Mouse (Mus musculus) stomach, embryonic 16.5 days (tissue): Measurements from ENCODE around the gene Nfxl1. TPM values are rescaled to one million over a fixed set of nuclear protein-coding genes. Genes with fewer than 3 reads are reported as not detected.

Source experiments
- ATAC-seq: fragments of 200-750 bp; cut with Nextera tagmentation; 2 replicates; pipeline ENCODE4 v1.8.0; 2017; ENCODE audit warnings: moderate number of reproducible peaks, moderate TSS enrichment; ENCODE audit not compliant: insufficient read depth, low FRiP score
- H3K27ac ChIP-seq: fragments of 300-500 bp; sonication (generic); 2 replicates; pipeline ENCODE4 v1.5.1; 2014; ENCODE audit warnings: low read length
- H3K27me3 ChIP-seq: fragments of 300-500 bp; sonication (generic); 2 replicates; pipeline ENCODE4 v1.6.1; 2014; ENCODE audit warnings: low read length, control low read depth, mixed read lengths; ENCODE audit not compliant: control insufficient read depth, insufficient read depth
- H3K36me3 ChIP-seq: fragments of 300-500 bp; sonication (generic); 2 replicates; pipeline ENCODE4 v1.6.1; 2014; ENCODE audit warnings: low read length; ENCODE audit not compliant: control insufficient read depth, insufficient read depth
- H3K4me1 ChIP-seq: fragments of 300-500 bp; sonication (generic); 2 replicates; pipeline ENCODE4 v1.6.1; 2014; ENCODE audit warnings: low read length, control low read depth, mixed read lengths; ENCODE audit not compliant: control insufficient read depth, insufficient read depth
- H3K4me2 ChIP-seq: fragments of 300-500 bp; sonication (generic); 2 replicates; pipeline ENCODE4 v1.6.1; 2014; ENCODE audit warnings: low read depth, low read length, mixed read lengths
- H3K4me3 ChIP-seq: fragments of 300-500 bp; sonication (generic); replicated peaks from 2 replicates; pipeline ENCODE4 v1.5.1; 2014; ENCODE audit warnings: mild to moderate bottlenecking, low read length
- H3K9ac ChIP-seq: fragments of 300-500 bp; sonication (generic); 2 replicates; pipeline ENCODE4 v1.6.1; 2014; ENCODE audit warnings: low read length
- H3K9me3 ChIP-seq: fragments of 300-500 bp; sonication (generic); replicated peaks from 2 replicates; pipeline ENCODE4 v1.6.1; 2016; ENCODE audit warnings: low read length, control low read depth; ENCODE audit not compliant: control insufficient read depth
- WGBS: fragments of 180-500 bp; shearing (Covaris S2); extraction: QIAGEN DNeasy Blood & Tissue Kit; methylation state at CpG from one replicate; pipeline ENCODE4 v1.1.7; 2014; 5-methylcytosine and 5-hydroxymethylcytosine counted together
- polyA plus RNA-seq: library from polyadenylated mRNA; unstranded; fragments of >200 nt; fragmentation: Nextera tagmentation; extraction: Ambion mirVana; gene quantifications from 2 replicates; pipeline ENCODE4 v1.2.1, GENCODE M21; 2015

Gene Nfxl1
- polyA plus RNA-seq, 1 experiment from 2014 or later: 14.6 TPM

DNA sequence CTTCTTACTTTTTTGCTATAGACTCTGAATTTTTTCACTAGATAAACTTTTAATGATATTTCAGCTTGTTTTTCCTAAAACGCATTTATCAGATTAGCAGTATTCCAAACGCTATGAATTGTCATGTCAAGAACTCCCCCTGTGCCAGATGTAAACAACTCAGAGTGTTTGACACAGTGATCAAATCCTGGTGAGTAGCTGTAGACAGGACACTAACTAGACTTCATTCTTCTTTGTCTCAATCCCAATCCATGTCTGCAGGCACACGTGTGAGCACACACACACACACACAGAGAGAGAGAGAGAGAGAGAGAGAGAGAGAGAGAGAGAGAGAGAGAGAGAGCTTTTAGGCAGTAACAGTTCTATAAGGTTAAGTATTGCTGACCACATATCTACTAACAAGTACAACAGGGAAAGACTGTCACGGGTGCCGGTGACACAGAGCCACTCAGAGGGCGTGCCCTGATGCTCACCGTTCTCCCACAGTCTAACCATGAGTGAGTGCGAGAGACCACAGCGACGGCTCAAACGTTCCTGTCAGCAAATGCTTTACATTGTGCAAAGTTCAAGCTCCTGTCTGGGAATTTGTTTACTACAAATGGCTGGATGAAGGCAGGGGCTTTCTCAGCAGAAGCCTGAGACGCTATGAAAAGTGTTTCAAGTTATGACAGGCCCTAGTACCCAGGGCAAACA, 87.0 kb downstream of the Nfxl1 start:
- 19% methylated on average over 12 of the region's 12 CpGs for WGBS
- Histone ChIP-seq H3K4me2 (no peak overlapping the region), H3K9me3 (no peaks in the 10 kb centered on the region), H3K27ac (no peak overlapping the region), H3K36me3 (no peaks in the 10 kb centered on the region), H3K4me1 (no peaks in the 10 kb centered on the region), H3K4me3 (no peak overlapping the region), H3K27me3 (no peaks in the 10 kb centered on the region), H3K9ac (no peak overlapping the region)
- ATAC-seq: no peak

DNA sequence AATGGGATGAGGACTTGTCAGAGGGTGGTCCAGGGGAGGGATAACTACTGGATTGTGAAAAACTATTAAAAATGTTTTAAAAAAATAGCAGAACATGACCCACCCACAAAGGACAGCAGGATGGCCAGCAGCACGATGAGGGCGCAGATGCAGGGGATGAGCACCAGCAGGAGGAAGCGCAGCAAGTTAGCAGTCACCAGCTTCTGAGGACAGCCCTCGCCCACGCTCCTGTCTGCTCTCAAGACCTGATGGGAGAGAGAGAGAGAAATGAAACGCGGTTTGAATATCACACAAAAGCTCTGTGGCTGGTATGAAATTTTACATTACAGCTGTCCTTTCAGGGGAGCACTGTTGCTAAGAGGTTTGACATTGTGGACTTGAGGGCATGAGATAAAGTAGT, 87.7 kb downstream of the Nfxl1 start:
- no peak for ATAC-seq
- Histone ChIP-seq H3K4me2 (no peak overlapping the region), H3K4me1 (no peaks in the 10 kb centered on the region), H3K27me3 (no peaks in the 10 kb centered on the region), H3K9me3 (no peaks in the 10 kb centered on the region), H3K4me3 (no peak overlapping the region), H3K9ac (no peak overlapping the region), H3K36me3 (no peaks in the 10 kb centered on the region), H3K27ac (no peak overlapping the region)
- WGBS: 59% methylated on average over 7 of the region's 7 CpGs

DNA sequence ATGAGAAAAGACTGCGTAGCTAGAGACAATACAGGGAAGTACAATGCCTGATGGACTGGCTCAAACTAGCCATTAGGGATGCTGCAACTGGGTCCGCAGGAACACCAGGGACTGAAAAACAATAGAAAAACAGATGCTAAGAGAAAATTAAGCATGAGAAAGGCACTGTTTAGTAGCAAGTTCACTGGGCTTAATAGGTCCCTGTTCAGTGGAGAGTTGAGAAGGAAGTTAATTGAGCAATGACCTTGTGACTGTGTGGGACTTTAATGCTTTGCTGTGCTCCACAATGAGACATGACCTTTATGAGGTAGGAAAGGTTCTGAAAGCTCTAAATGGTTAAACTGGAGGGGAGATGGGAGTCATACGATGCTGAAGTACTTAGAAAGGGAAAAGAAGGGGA, 94.6 kb downstream of the Nfxl1 start:
- no peak overlapping the region for H3K27ac ChIP-seq
- no peaks in the 10 kb centered on the region for H3K36me3 ChIP-seq
- H3K4me1 ChIP-seq: no peaks in the 10 kb centered on the region
- H3K9ac ChIP-seq: no peak overlapping the region
- no peak overlapping the region for H3K4me3 ChIP-seq
- no peak overlapping the region for H3K4me2 ChIP-seq
- no peaks in the 10 kb centered on the region for H3K9me3 ChIP-seq
- H3K27me3 ChIP-seq: no peaks in the 10 kb centered on the region
- no peak for ATAC-seq
- WGBS: 64% methylated on average over 3 of the region's 3 CpGs

Other genes with a start within 250 kb of the Nfxl1 start
- gene Corin, start 55.2 kb downstream of the Nfxl1 start, polyA plus RNA-seq: 1.9 and 3.5 TPM in 2 replicates
- 0.09 TPM in 1 of 2 replicates, not detected in the other for gene Zar1, start 21.6 kb upstream of the Nfxl1 start, polyA plus RNA-seq
- 0.27 and 0.54 TPM in 2 replicates for gene Gm5868, start 27.9 kb upstream of the Nfxl1 start, polyA plus RNA-seq
- not detected in 2 replicates for gene Cnga1, start 84.6 kb upstream of the Nfxl1 start, polyA plus RNA-seq
- gene Nipal1, start 88.1 kb upstream of the Nfxl1 start, polyA plus RNA-seq: 21.3 and 28.1 TPM in 2 replicates
- gene Txk, start 193.1 kb upstream of the Nfxl1 start, polyA plus RNA-seq: 0.26 and 0.34 TPM in 2 replicates